Mouse (Mus musculus): ENCODE data around the gene Atxn1.

GRCm38 (mm10) chr13:45871554-45871953 is 93.3 kb downstream of the Atxn1 start:
- TF ChIP-seq CTCF (IDR thresholded peaks at IDR 0.05; ENCODE audit: borderline replicate concordance, insufficient read depth, low read length) (no peak), POLR2A (IDR thresholded peaks at IDR 0.05; ENCODE audit: low read depth, low read length) (no peak)
